Mouse (Mus musculus) Muller cell, postnatal 12 days (primary cell): ENCODE measurements at regions not wholly inside any gene's neighbourhood (a gene's known extent, or its start where the extent isn't known, plus 50 kb on each side); places are given as distances from the start of the nearest gene placed in this dataset.

Source experiments
- DNase-seq: peaks from one replicate; pipeline ENCODE4 v3.0.0-alpha.2; 2015; ENCODE audit errors: inconsistent ontology term

GRCm38 (mm10) chr3:157842872-157843271 lies 82.0 kb downstream of the Cth start:
- DNase-seq, result no peak

GRCm38 (mm10) chr3:157841164-157841719 lies 83.6 kb downstream of the Cth start:
- DNase-seq, result no peak

GRCm38 (mm10) chr3:157804307-157804706 lies 120.6 kb downstream of the Cth start:
- no peak for DNase-seq

- no peak for DNase-seq
These were observed 121.5 kb downstream of the Cth start for GRCm38 (mm10) chr3:157803356-157803755.

- DNase-seq, result peak; percentile 60
These were observed 137.2 kb downstream of the Cth start for GRCm38 (mm10) chr3:157787559-157788256.

- no peak for DNase-seq
These were observed 143.8 kb downstream of the Cth start for GRCm38 (mm10) chr3:157781071-157781470.

GRCm38 (mm10) chr3:157777779-157778178 lies 147.1 kb downstream of the Cth start:
- DNase-seq, result no peak

GRCm38 (mm10) chr3:157763487-157764199 lies 161.2 kb downstream of the Cth start:
- DNase-seq, result no peak

- DNase-seq, result no peak
These were observed 165.0 kb downstream of the Cth start for GRCm38 (mm10) chr3:157759856-157760255.

GRCm38 (mm10) chr3:157754826-157755225 lies 170.1 kb downstream of the Cth start:
- DNase-seq, result no peak

GRCm38 (mm10) chr3:157750266-157750665 lies 174.6 kb downstream of the Cth start:
- no peak for DNase-seq

GRCm38 (mm10) chr3:157748395-157749037 lies 176.4 kb downstream of the Cth start:
- no peak for DNase-seq

- DNase-seq, result no peak
These were observed 176.3 kb downstream of the Ptger3 start for GRCm38 (mm10) chr3:157743000-157743399.

- DNase-seq, result peak; percentile 32
These were observed 173.1 kb downstream of the Ptger3 start for GRCm38 (mm10) chr3:157739628-157740294.

GRCm38 (mm10) chr3:157732136-157732940 lies 165.6 kb downstream of the Ptger3 start:
- no peak for DNase-seq

GRCm38 (mm10) chr3:157729711-157730367 lies 163.1 kb downstream of the Ptger3 start:
- peak; percentile 51 for DNase-seq

GRCm38 (mm10) chr3:157724542-157724941 lies 157.8 kb downstream of the Ptger3 start:
- no peak for DNase-seq

- no peak for DNase-seq
These were observed 156.5 kb downstream of the Ptger3 start for GRCm38 (mm10) chr3:157723184-157723583.

GRCm38 (mm10) chr3:157717313-157717921 lies 150.7 kb downstream of the Ptger3 start:
- peak; percentile 60 for DNase-seq

GRCm38 (mm10) chr3:157714023-157714422 lies 147.3 kb downstream of the Ptger3 start:
- DNase-seq, result peak; percentile 22
